Mouse (Mus musculus): ENCODE measurements around the gene Gnao1.

DNA sequence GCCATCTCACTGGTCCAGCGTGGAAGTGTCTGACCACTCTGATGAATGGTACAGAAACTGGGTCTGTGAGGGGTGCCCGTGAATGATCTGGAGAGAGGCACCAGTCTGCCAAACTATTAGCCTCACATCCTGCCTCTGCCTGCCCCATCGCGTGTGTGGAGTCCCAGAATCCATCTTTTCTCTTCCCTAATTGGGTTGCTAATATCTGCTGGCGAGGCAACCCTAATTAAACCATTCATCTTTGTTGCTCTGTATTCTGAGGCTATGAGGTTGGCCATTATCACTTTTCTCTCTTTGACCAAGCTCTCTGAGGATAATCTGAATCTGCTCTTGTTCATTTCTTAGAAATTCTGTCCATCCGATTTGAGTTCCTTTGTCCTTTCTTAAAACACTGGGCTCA, 121.6 kb downstream of the Gnao1 start:
- no peak for TF ChIP-seq CTCF (conservative IDR thresholded peaks at IDR 0.05 in 1 of 2, IDR thresholded peaks at IDR 0.05 in 1 of 2; ENCODE audit: low read depth in 2 of 2, low read length in 2 of 2)
- no peak for TF ChIP-seq USF2 (conservative IDR thresholded peaks at IDR 0.05; ENCODE audit: low read depth, low read length)
- no peak for TF ChIP-seq POLR2A (IDR thresholded peaks at IDR 0.05; ENCODE audit: low read depth, low read length)

Measured in CH12.LX (cell line).